Mouse (Mus musculus): ENCODE results near the gene Mrpl46. TPM values are rescaled to one million over a fixed set of nuclear protein-coding genes. Genes with fewer than 3 reads are reported as not detected.

Gene Mrpl46
- polyA plus RNA-seq, 1 experiment, result 22.3 TPM

GRCm38 (mm10) chr7:78765215-78765631 lies 18.1 kb downstream of the Mrpl46 start:
- no peaks in the 10 kb centered on the region for H3K27me3 ChIP-seq (ENCODE audit: control insufficient read depth, insufficient read depth, insufficient read length)
- H3K4me2 ChIP-seq (ENCODE audit: low read depth), result no peak overlapping the region
- H3K79me2 ChIP-seq (ENCODE audit: control insufficient read depth, insufficient read depth), result no peaks in the 10 kb centered on the region
- no peak overlapping the region for H3ac ChIP-seq (ENCODE audit: control insufficient read depth, insufficient read length)
- TF ChIP-seq MAX (IDR thresholded peaks at IDR 0.05; ENCODE audit: low read depth), result no peak
- TF ChIP-seq MYOD1 (IDR thresholded peaks at IDR 0.05; ENCODE audit: control insufficient read depth in 1 of 3, insufficient read length in 2 of 3, low read depth in 2 of 3), result no peak
- no peak for TF ChIP-seq TCF3 (IDR thresholded peaks at IDR 0.05; ENCODE audit: insufficient read length, low read depth)
- TF ChIP-seq POLR2AphosphoS2 (IDR thresholded peaks at IDR 0.05; ENCODE audit: insufficient read length, low read depth), result no peak
- TF ChIP-seq POLR2A (IDR thresholded peaks at IDR 0.05; ENCODE audit: insufficient read length, low read depth), result no peak
- TF ChIP-seq USF1 (IDR thresholded peaks at IDR 0.05; ENCODE audit: low read depth), result no peak
- no peak for TF ChIP-seq TCF12 (IDR thresholded peaks at IDR 0.05; ENCODE audit: insufficient read depth, poor library complexity, severe bottlenecking)
- TF ChIP-seq REST (IDR thresholded peaks at IDR 0.05; ENCODE audit: insufficient read depth, insufficient read length), result no peak
- TF ChIP-seq SRF (IDR thresholded peaks at IDR 0.05; ENCODE audit: control insufficient read depth, insufficient read length, low read depth), result no peak
- TF ChIP-seq E2F4 (IDR thresholded peaks at IDR 0.05; ENCODE audit: insufficient read depth), result no peak
- no peak for TF ChIP-seq MYOG (IDR thresholded peaks at IDR 0.05; ENCODE audit: control insufficient read depth in 1 of 3, insufficient read depth in 1 of 3, insufficient read length in 2 of 3, low read depth in 2 of 3)
- TF ChIP-seq CEBPB (IDR thresholded peaks at IDR 0.05; ENCODE audit: insufficient read depth, poor library complexity, severe bottlenecking), result no peak
- no peak overlapping the region for H3K4me3 ChIP-seq
- H3K36me3 ChIP-seq (ENCODE audit: control insufficient read depth, insufficient read depth), result no peaks in the 10 kb centered on the region

DNA sequence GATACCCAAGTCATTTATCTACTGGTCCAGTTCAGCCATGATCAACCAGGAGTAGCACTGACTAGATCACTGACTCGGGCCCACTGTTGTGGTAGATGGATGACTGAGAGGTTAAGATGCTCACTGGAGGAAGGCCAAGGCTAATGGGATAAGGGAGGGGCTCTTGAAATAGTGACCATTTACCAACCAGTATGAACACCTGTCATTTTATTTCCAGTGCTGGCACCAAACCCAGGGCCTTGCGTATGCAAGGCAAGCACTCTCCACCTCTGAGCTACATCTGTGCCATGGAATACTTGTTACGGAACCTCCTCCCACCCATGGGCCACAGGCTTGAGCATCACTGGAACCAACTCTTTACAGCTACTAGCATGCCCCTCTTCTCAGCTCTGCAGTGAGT lies 19.5 kb downstream of the Mrpl46 start:
- H3K79me2 ChIP-seq (ENCODE audit: control insufficient read depth, insufficient read depth), result no peaks in the 10 kb centered on the region
- no peak overlapping the region for H3ac ChIP-seq (ENCODE audit: control insufficient read depth, insufficient read length)
- H3K27me3 ChIP-seq (ENCODE audit: control insufficient read depth, insufficient read depth, insufficient read length), result peaks cover 5% of the 10 kb centered on the region
- no peak for TF ChIP-seq USF1 (IDR thresholded peaks at IDR 0.05; ENCODE audit: low read depth)
- no peaks in the 10 kb centered on the region for H3K36me3 ChIP-seq (ENCODE audit: control insufficient read depth, insufficient read depth)
- H3K4me2 ChIP-seq (ENCODE audit: low read depth), result no peak overlapping the region
- no peak overlapping the region for H3K4me3 ChIP-seq

- Histone ChIP-seq H3K27me3 (ENCODE audit: control insufficient read depth, insufficient read depth, insufficient read length) (peaks cover 3% of the 10 kb centered on the region), H3ac (ENCODE audit: control insufficient read depth, insufficient read length) (no peak overlapping the region), H3K36me3 (ENCODE audit: control insufficient read depth, insufficient read depth) (no peaks in the 10 kb centered on the region), H3K4me2 (ENCODE audit: low read depth) (no peak overlapping the region), H3K79me2 (ENCODE audit: control insufficient read depth, insufficient read depth) (no peaks in the 10 kb centered on the region), H3K4me3 (no peak overlapping the region)
- TF ChIP-seq TCF3 (IDR thresholded peaks at IDR 0.05; ENCODE audit: insufficient read length, low read depth) (no peak), MYOD1 (IDR thresholded peaks at IDR 0.05; ENCODE audit: control insufficient read depth in 1 of 3, insufficient read length in 2 of 3, low read depth in 2 of 3) (no peak), E2F4 (IDR thresholded peaks at IDR 0.05; ENCODE audit: insufficient read depth) (no peak), MYOG (IDR thresholded peaks at IDR 0.05; ENCODE audit: control insufficient read depth in 1 of 3, insufficient read depth in 1 of 3, insufficient read length in 2 of 3, low read depth in 2 of 3) (no peak), CEBPB (IDR thresholded peaks at IDR 0.05; ENCODE audit: insufficient read depth, poor library complexity, severe bottlenecking) (no peak), MAX (IDR thresholded peaks at IDR 0.05; ENCODE audit: low read depth) (no peak), SRF (IDR thresholded peaks at IDR 0.05; ENCODE audit: control insufficient read depth, insufficient read length, low read depth) (no peak), REST (IDR thresholded peaks at IDR 0.05; ENCODE audit: insufficient read depth, insufficient read length) (no peak), POLR2A (IDR thresholded peaks at IDR 0.05; ENCODE audit: insufficient read length, low read depth) (no peak), USF1 (IDR thresholded peaks at IDR 0.05; ENCODE audit: low read depth) (no peak), TCF12 (IDR thresholded peaks at IDR 0.05; ENCODE audit: insufficient read depth, poor library complexity, severe bottlenecking) (no peak), POLR2AphosphoS2 (IDR thresholded peaks at IDR 0.05; ENCODE audit: insufficient read length, low read depth) (no peak)
Observed at GRCm38 (mm10) chr7:78754458-78755000, 28.8 kb downstream of the Mrpl46 start.

DNA sequence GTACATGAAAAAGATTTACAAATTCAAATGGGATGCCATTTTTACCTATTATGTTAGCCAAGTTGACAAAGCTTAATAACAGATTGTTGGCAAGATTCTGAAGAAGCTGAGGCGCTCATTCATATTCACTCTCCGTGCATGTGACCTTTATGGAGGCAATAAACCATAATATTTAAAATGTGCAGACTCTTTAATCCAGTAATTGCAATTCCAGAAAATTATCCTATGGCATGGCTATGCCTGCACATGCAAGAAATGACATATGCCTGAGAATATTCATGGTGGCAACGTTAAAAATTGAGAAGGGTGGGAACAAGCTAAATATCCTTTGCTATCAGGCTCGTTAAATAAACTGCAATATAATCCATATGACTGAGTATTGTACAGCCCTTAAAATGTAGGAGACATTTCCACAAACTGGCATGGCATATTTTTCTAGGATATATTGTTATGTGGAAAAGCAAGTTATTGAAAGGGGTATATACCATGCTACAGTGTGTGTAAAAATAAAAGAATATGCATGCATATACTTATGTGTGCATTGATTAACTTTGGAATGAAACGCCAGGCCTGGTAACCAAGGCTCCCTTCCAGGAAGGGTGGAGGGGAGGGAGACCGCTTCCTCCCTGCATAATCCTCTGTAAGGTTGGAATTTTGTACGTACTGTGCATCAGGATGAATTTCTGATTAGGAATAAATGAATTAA lies 29.4 kb downstream of the Mrpl46 start:
- Histone ChIP-seq H3ac (ENCODE audit: control insufficient read depth, insufficient read length) (no peak overlapping the region), H3K27me3 (ENCODE audit: control insufficient read depth, insufficient read depth, insufficient read length) (no peaks in the 10 kb centered on the region), H3K36me3 (ENCODE audit: control insufficient read depth, insufficient read depth) (no peaks in the 10 kb centered on the region), H3K79me2 (ENCODE audit: control insufficient read depth, insufficient read depth) (no peaks in the 10 kb centered on the region), H3K4me2 (ENCODE audit: low read depth) (no peak overlapping the region), H3K4me3 (no peak overlapping the region)
- TF ChIP-seq SRF (IDR thresholded peaks at IDR 0.05; ENCODE audit: control insufficient read depth, insufficient read length, low read depth) (no peak), USF1 (IDR thresholded peaks at IDR 0.05; ENCODE audit: low read depth) (no peak), REST (IDR thresholded peaks at IDR 0.05; ENCODE audit: insufficient read depth, insufficient read length) (no peak), POLR2A (IDR thresholded peaks at IDR 0.05; ENCODE audit: insufficient read length, low read depth) (no peak), TCF3 (IDR thresholded peaks at IDR 0.05; ENCODE audit: insufficient read length, low read depth) (no peak), TCF12 (IDR thresholded peaks at IDR 0.05; ENCODE audit: insufficient read depth, poor library complexity, severe bottlenecking) (no peak), MAX (IDR thresholded peaks at IDR 0.05; ENCODE audit: low read depth) (no peak), POLR2AphosphoS2 (IDR thresholded peaks at IDR 0.05; ENCODE audit: insufficient read length, low read depth) (no peak), MYOD1 (IDR thresholded peaks at IDR 0.05; ENCODE audit: control insufficient read depth in 1 of 3, insufficient read length in 2 of 3, low read depth in 2 of 3) (no peak), E2F4 (IDR thresholded peaks at IDR 0.05; ENCODE audit: insufficient read depth) (no peak), CEBPB (IDR thresholded peaks at IDR 0.05; ENCODE audit: insufficient read depth, poor library complexity, severe bottlenecking) (no peak), MYOG (IDR thresholded peaks at IDR 0.05; ENCODE audit: control insufficient read depth in 1 of 3, insufficient read depth in 1 of 3, insufficient read length in 2 of 3, low read depth in 2 of 3) (no peak)
